Mouse (Mus musculus) MEL (cell line): ENCODE measurements around the gene 2010003K11Rik. TPM values are rescaled to one million over a fixed set of nuclear protein-coding genes. Genes with fewer than 3 reads are reported as not detected.

ENCODE experiments used
- DNase-seq: peaks from one replicate; pipeline ENCODE4 v3.0.0; 2011; ENCODE audit warnings: low read depth, low spot score
- H3K27ac ChIP-seq: 2 replicates; pipeline ENCODE4 v1.5.1; 2012; ENCODE audit warnings: low read depth, mild to moderate bottlenecking, control low read depth, low read length, moderate library complexity; ENCODE audit not compliant: control insufficient read depth
- H3K27me3 ChIP-seq, 2 experiments: fragments of 150-350 bp in 1 of 2; sonication (generic) in 1 of 2; 2 replicates each; pipeline ENCODE4 v1.6.1; 2012; ENCODE audit warnings: low read length in 2 of 2, mild to moderate bottlenecking in 2 of 2, improper control_type of control experiment in 1 of 2, moderate library complexity in 1 of 2; ENCODE audit not compliant: insufficient read depth in 2 of 2, control insufficient read depth in 1 of 2
- H3K36me3 ChIP-seq, 2 experiments: 2 replicates each; pipeline ENCODE4 v1.6.1; 2012 to 2014; ENCODE audit warnings: low read length in 2 of 2, improper control_type of control experiment in 1 of 2, inconsistent platforms in 1 of 2, mild to moderate bottlenecking in 1 of 2; ENCODE audit not compliant: insufficient read depth in 2 of 2, control insufficient read depth in 1 of 2
- H3K4me1 ChIP-seq, 2 experiments: fragments of 150-350 bp in 1 of 2; sonication (generic) in 1 of 2; 2 replicates each; pipeline ENCODE4 v1.6.1; 2012; ENCODE audit warnings: low read length in 2 of 2, improper control_type of control experiment in 1 of 2, mild to moderate bottlenecking in 1 of 2; ENCODE audit not compliant: insufficient read depth in 2 of 2, control insufficient read depth in 1 of 2
- H3K4me3 ChIP-seq, 2 experiments: fragments of 150-350 bp in 1 of 2; sonication (generic) in 1 of 2; 2 replicates each; pipeline ENCODE4 v1.5.1; 2012; ENCODE audit warnings: low read depth in 2 of 2, low read length in 2 of 2, mild to moderate bottlenecking in 2 of 2, moderate library complexity in 2 of 2, control low read depth in 1 of 2, improper control_type of control experiment in 1 of 2; ENCODE audit not compliant: control insufficient read depth in 1 of 2, insufficient read depth in 1 of 2
- H3K79me2 ChIP-seq: 2 replicates; pipeline ENCODE4 v1.6.1; 2012; ENCODE audit warnings: mild to moderate bottlenecking, low read length, moderate library complexity; ENCODE audit not compliant: control insufficient read depth, poor library complexity, insufficient read depth
- H3K9ac ChIP-seq: 2 replicates; pipeline ENCODE4 v1.6.1; 2012; ENCODE audit warnings: low read depth, mild to moderate bottlenecking, control low read depth, low read length, moderate library complexity; ENCODE audit not compliant: control insufficient read depth, poor library complexity, severe bottlenecking
- H3K9me3 ChIP-seq: fragments of 150-350 bp; sonication (generic); replicated peaks from 2 replicates; pipeline ENCODE4 v1.6.1; 2012; ENCODE audit warnings: mild to moderate bottlenecking, low read length, improper control_type of control experiment, moderate library complexity; ENCODE audit not compliant: insufficient read depth
- BHLHE40 ChIP-seq: IDR thresholded peaks from 2 replicates; pipeline ENCODE4 v1.6.1; 2012; ENCODE audit warnings: low read depth, mild to moderate bottlenecking, inconsistent platforms, low read length, improper control_type of control experiment, borderline replicate concordance
- CHD1 ChIP-seq: IDR thresholded peaks from 2 replicates; pipeline ENCODE4 v1.6.1; 2012; ENCODE audit warnings: low read depth, mild to moderate bottlenecking, inconsistent platforms, low read length, improper control_type of control experiment
- EP300 ChIP-seq, 2 experiments: IDR thresholded peaks; 2 replicates each; pipeline ENCODE4 v1.6.1; 2011; ENCODE audit warnings: improper control_type of control experiment in 2 of 2, low read length in 2 of 2, low read depth in 1 of 2, mild to moderate bottlenecking in 1 of 2
- ETS1 ChIP-seq: IDR thresholded peaks from 2 replicates; pipeline ENCODE4 v1.6.1; 2012; ENCODE audit warnings: low read depth, mild to moderate bottlenecking, inconsistent platforms, low read length, improper control_type of control experiment, moderate library complexity
- GABPA ChIP-seq: IDR thresholded peaks from 2 replicates; pipeline ENCODE4 v1.6.1; 2012; ENCODE audit warnings: low read depth, mild to moderate bottlenecking, inconsistent platforms, low read length, improper control_type of control experiment, moderate library complexity
- GATA1 ChIP-seq: IDR thresholded peaks from 2 replicates; pipeline ENCODE4 v1.6.1; 2011; ENCODE audit warnings: low read depth, low read length, improper control_type of control experiment
- HCFC1 ChIP-seq: IDR thresholded peaks from 2 replicates; pipeline ENCODE4 v1.6.1; 2012; ENCODE audit warnings: low read depth, mild to moderate bottlenecking, inconsistent platforms, low read length, improper control_type of control experiment, moderate library complexity
- MAX ChIP-seq: IDR thresholded peaks from 2 replicates; pipeline ENCODE4 v1.6.1; 2011; ENCODE audit warnings: low read length, improper control_type of control experiment
- MAZ ChIP-seq: IDR thresholded peaks from 2 replicates; pipeline ENCODE4 v1.6.1; 2012; ENCODE audit warnings: low read depth, mild to moderate bottlenecking, inconsistent platforms, low read length, improper control_type of control experiment
- MYB ChIP-seq: IDR thresholded peaks from 2 replicates; pipeline ENCODE4 v1.6.1; 2011; ENCODE audit warnings: mild to moderate bottlenecking, low read depth, low read length, improper control_type of control experiment
- NELFE ChIP-seq: IDR thresholded peaks from 2 replicates; pipeline ENCODE4 v1.6.1; 2011; ENCODE audit warnings: low read depth, low read length, improper control_type of control experiment
- NRF1 ChIP-seq: IDR thresholded peaks from 2 replicates; pipeline ENCODE4 v1.6.1; 2014; ENCODE audit warnings: low read depth, mild to moderate bottlenecking, inconsistent platforms, low read length, improper control_type of control experiment, moderate library complexity; ENCODE audit not compliant: poor library complexity, insufficient read depth, severe bottlenecking
- POLR2A ChIP-seq, 2 experiments: IDR thresholded peaks; 2 replicates each; pipeline ENCODE4 v1.6.1; 2011 to 2012; ENCODE audit warnings: low read length in 2 of 2, mild to moderate bottlenecking in 2 of 2, control low read depth in 1 of 2, improper control_type of control experiment in 1 of 2, low read depth in 1 of 2, moderate library complexity in 1 of 2; ENCODE audit not compliant: control insufficient read depth in 1 of 2, insufficient read depth in 1 of 2, poor library complexity in 1 of 2
- POLR2AphosphoS2 ChIP-seq: IDR thresholded peaks from 2 replicates; pipeline ENCODE4 v1.6.1; 2011; ENCODE audit warnings: low read length, improper control_type of control experiment
- RCOR1 ChIP-seq: IDR thresholded peaks from 2 replicates; pipeline ENCODE4 v1.6.1; 2012; ENCODE audit warnings: low read depth, mild to moderate bottlenecking, inconsistent platforms, low read length, improper control_type of control experiment
- SIN3A ChIP-seq: IDR thresholded peaks from 2 replicates; pipeline ENCODE4 v1.6.1; 2012; ENCODE audit warnings: low read length, improper control_type of control experiment, inconsistent platforms
- SMC3 ChIP-seq: IDR thresholded peaks from 2 replicates; pipeline ENCODE4 v1.6.1; 2011; ENCODE audit warnings: low read depth, low read length, improper control_type of control experiment
- TAL1 ChIP-seq: IDR thresholded peaks from 2 replicates; pipeline ENCODE4 v1.6.1; 2012; ENCODE audit warnings: mild to moderate bottlenecking, inconsistent platforms, low read length, moderate library complexity, mixed read lengths
- TBP ChIP-seq: IDR thresholded peaks from 2 replicates; pipeline ENCODE4 v1.8.0; 2011; ENCODE audit warnings: low read depth, low read length, improper control_type of control experiment
- TCF12 ChIP-seq: IDR thresholded peaks from 2 replicates; pipeline ENCODE4 v1.6.1; 2014; ENCODE audit warnings: low read depth, mild to moderate bottlenecking, inconsistent platforms, low read length, improper control_type of control experiment, moderate library complexity
- UBTF ChIP-seq: IDR thresholded peaks from 2 replicates; pipeline ENCODE4 v1.6.1; 2012; ENCODE audit warnings: low read depth, mild to moderate bottlenecking, inconsistent platforms, low read length, improper control_type of control experiment, moderate library complexity, borderline replicate concordance; ENCODE audit not compliant: insufficient read depth
- ZC3H11A ChIP-seq: IDR thresholded peaks from 2 replicates; pipeline ENCODE4 v1.6.1; 2012; ENCODE audit warnings: low read depth, mild to moderate bottlenecking, inconsistent platforms, low read length, improper control_type of control experiment
- ZKSCAN1 ChIP-seq: IDR thresholded peaks from 2 replicates; pipeline ENCODE4 v1.6.1; 2012; ENCODE audit warnings: low read depth, mild to moderate bottlenecking, inconsistent platforms, low read length, improper control_type of control experiment, moderate library complexity
- ZMIZ1 ChIP-seq: IDR thresholded peaks from 2 replicates; pipeline ENCODE4 v1.6.1; 2012; ENCODE audit warnings: low read depth, mild to moderate bottlenecking, inconsistent platforms, low read length, improper control_type of control experiment, moderate library complexity
- polyA plus RNA-seq, 2 experiments: library from polyadenylated mRNA; stranded (reverse) in 1 of 2; unstranded in 1 of 2; fragments of >175 nt in 1 of 2; fragments of >200 nt in 1 of 2; gene quantifications; 2 replicates each; pipeline versions ENCODE4 v1.2.1 to v1.2.4; 2012; ENCODE audit warnings: low replicate concordance in 2 of 2, low read depth in 1 of 2; ENCODE audit not compliant: insufficient read length in 2 of 2, insufficient read depth in 1 of 2, missing spikeins in 1 of 2
- total RNA-seq: library from RNA; depleted of rRNA; stranded (reverse); fragments of 300-350 nt; gene quantifications from 2 replicates; pipeline ENCODE4 v1.2.3, GENCODE M21; 2012

Gene 2010003K11Rik
- total and polyA plus RNA-seq, 3 experiments: not detected

DNA sequence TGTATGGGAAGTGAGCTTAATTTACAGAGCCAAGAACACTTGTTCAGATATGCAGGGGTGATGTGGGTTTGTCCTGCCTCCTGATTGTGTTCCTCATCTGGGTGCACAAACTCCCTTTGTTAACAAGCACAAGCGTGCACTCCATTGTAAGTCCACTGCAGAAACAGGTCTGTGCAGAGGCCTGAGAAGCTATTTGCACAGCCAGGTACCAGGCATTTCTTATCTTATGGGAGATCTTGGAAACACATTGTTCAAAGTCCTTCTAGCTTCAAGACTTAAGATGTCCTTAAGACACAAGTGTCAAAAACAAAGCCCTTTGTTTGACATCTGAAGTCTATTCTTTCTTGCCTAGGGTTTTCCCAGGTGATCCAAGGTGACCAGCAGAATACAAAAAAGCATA lies 6.4 kb upstream of the 2010003K11Rik start:
- Histone ChIP-seq H3K27ac (no peak overlapping the region), H3K79me2 (no peaks in the 10 kb centered on the region), H3K4me3 (no peak overlapping the region), H3K4me1 (peaks cover 0 to 3% of the 10 kb centered on the region in 2 experiments; a peak in 2 of 4 replicates), H3K36me3 (0 out of 4 replicates have a peak, but pooled peaks cover 0 to 2% of the 10 kb centered on the region in 2 experiments), H3K9me3 (no peaks in the 10 kb centered on the region), H3K27me3 (no peaks in the 10 kb centered on the region), H3K9ac (no peak overlapping the region)
- TF ChIP-seq ZKSCAN1 (no peak), SMC3 (no peak), UBTF (no peak), TCF12 (no peak), NRF1 (no peak), POLR2A (IDR thresholded peaks at IDR 0.05; ENCODE audit: control insufficient read depth in 1 of 2, insufficient read depth in 1 of 2, low read depth in 1 of 2, low read length in 2 of 2, poor library complexity in 1 of 2) (no peak), CHD1 (no peak), POLR2AphosphoS2 (no peak), GABPA (no peak), MAZ (no peak), MAX (no peak), TBP (no peak)
- DNase-seq: no peak

GRCm38 (mm10) chr19:4502701-4503100 lies 4.3 kb upstream of the 2010003K11Rik start:
- Histone ChIP-seq H3K9me3 (no peaks in the 10 kb centered on the region), H3K27me3 (no peaks in the 10 kb centered on the region)

More at GRCm38 (mm10) chr19:4502701-4503100, 4.3 kb upstream of the 2010003K11Rik start:
- H3K79me2 ChIP-seq: no peaks in the 10 kb centered on the region
- no peak for DNase-seq
- H3K9ac ChIP-seq: no peak overlapping the region
- H3K36me3 ChIP-seq: 0 out of 4 replicates have a peak, but pooled peaks cover 0 to 1% of the 10 kb centered on the region in 2 experiments
- H3K4me3 ChIP-seq: no peak overlapping the region
- H3K4me1 ChIP-seq: no peaks in the 10 kb centered on the region; a peak in 1 of 4 replicates
- TF ChIP-seq ETS1: no peak
- no peak for TF ChIP-seq ZMIZ1
- no peak for TF ChIP-seq MAX
- no peak for TF ChIP-seq CHD1
- no peak for TF ChIP-seq MYB
- TF ChIP-seq TBP: no peak
- no peak for TF ChIP-seq BHLHE40
- TF ChIP-seq TAL1: no peak
- TF ChIP-seq GATA1: no peak
- no peak for TF ChIP-seq HCFC1
- no peak for TF ChIP-seq POLR2A (IDR thresholded peaks at IDR 0.05; ENCODE audit: control insufficient read depth in 1 of 2, insufficient read depth in 1 of 2, low read depth in 1 of 2, low read length in 2 of 2, poor library complexity in 1 of 2)
- no peak for TF ChIP-seq EP300 (IDR thresholded peaks at IDR 0.05; ENCODE audit: low read depth in 1 of 2, low read length in 2 of 2)
- no peak for TF ChIP-seq UBTF
- TF ChIP-seq GABPA: no peak
- TF ChIP-seq RCOR1: no peak
- TF ChIP-seq SIN3A: no peak
- TF ChIP-seq NELFE: no peak
- no peak for TF ChIP-seq ZC3H11A
- H3K27ac ChIP-seq: no peak overlapping the region
